Mouse (Mus musculus): Measurements from ENCODE around the gene Csrnp3.

DNA sequence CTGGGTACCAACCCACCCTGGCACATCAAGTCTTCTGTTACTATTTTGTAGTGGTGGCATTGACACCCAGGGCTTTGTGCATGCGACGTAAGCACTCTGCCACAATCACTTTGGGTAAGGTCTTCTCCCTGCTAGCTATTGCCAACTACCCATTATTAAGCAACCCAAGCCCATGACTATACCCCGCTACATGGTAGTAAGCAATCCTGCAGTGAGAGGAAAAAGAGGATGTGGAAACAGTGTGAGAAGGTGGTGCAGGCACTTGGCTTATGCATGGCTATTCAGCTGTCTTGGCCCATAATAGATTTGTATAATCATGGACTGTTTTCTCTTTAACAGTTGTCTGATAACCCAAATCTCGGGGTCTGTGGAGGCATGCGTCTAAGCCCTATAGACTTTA, 11.2 kb downstream of the Csrnp3 start:
- TF ChIP-seq CTCF (IDR thresholded peaks at IDR 0.05; ENCODE audit: low read depth) (no peak), EP300 (IDR thresholded peaks at IDR 0.05; ENCODE audit: low read depth) (no peak)

All from liver, postnatal 0 days (tissue).